Mouse (Mus musculus): ENCODE measurements around the gene Unc13d.
"Not testable (repeated sequence)": the region's sequence is repeated elsewhere in the genome, so short reads cannot be mapped to it uniquely, and the experiment has no call there.

The Unc13d gene

DNA sequence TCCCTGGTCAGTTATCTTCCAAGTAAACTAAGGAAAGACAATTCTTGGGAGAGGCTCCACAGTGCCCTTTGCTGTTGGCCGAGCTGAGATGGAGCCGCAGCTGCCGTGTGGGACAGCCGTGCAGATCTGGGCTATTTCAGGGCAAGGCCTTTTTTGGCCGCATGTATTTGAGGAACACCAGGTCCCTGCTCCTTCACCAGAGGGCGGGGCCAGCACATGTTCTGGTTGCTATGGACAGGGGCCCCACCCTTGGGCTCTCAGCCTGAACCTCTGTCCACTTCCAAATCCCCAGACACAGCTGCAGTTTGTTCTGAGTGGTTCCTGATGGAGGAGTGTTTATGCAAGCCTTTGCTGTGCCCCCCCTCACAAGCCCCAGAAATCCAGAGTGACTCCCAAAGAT, 22.6 kb upstream of the Unc13d start:
- DNase-seq (ENCODE audit: low spot score in 2 of 2): no peak

DNA sequence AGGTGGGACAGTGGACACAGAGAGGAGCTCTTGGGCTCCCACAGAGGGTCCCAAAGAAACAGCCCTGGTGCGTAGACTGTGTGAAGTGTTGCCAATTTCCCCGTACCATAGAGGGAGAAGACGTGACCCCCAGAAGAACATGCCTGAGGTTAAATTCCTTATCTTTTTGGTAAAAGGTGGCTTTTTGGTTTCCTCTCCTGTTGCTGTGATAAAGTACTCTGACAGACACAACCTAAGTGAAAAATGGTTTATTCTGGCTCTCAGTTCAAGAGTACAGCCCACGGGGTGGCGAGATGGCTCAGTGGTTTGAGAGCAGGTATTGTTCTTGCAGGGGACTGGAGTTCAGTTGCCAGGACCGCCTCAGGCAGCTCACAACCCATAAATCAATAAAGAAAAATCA, 21.7 kb upstream of the Unc13d start:
- no peak for DNase-seq (ENCODE audit: low spot score in 2 of 2)

DNA sequence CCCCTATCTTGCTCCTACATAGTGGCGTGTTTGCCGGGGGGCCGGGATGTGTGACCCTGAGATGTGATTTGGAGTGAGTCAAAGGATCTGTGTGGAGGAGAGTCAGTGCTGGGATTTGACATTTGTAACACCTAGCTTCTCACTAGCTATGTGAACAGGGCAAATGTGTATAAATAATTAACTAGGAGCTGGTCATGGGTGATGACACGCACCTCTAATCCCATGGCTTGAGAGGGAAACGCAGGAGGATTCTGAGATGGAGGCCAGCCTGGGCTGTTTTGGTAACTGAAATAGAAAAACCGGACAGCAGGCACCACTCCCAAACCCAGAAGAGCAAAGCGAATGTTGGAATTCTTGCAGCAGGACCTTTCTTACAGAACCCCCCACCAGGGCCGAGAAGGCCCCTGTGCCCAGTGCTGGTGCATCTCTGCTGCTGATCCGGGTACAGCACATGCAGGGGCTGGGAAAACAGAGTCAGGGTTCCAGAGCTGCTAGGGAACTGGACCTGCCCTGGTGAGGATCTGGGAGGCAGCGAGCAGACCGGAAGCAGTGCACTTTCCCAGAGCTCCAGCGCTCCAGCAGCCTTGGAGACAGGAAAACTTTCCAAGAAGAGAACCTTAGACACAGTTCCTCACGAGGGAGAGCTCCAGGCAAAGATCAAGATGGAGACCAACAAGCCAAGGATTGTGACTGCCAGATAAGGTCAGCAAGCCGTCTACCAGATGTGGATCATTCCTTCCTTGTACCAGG, 21.1 kb upstream of the Unc13d start:
- DNase-seq (ENCODE audit: low spot score in 2 of 2): no peak

DNA sequence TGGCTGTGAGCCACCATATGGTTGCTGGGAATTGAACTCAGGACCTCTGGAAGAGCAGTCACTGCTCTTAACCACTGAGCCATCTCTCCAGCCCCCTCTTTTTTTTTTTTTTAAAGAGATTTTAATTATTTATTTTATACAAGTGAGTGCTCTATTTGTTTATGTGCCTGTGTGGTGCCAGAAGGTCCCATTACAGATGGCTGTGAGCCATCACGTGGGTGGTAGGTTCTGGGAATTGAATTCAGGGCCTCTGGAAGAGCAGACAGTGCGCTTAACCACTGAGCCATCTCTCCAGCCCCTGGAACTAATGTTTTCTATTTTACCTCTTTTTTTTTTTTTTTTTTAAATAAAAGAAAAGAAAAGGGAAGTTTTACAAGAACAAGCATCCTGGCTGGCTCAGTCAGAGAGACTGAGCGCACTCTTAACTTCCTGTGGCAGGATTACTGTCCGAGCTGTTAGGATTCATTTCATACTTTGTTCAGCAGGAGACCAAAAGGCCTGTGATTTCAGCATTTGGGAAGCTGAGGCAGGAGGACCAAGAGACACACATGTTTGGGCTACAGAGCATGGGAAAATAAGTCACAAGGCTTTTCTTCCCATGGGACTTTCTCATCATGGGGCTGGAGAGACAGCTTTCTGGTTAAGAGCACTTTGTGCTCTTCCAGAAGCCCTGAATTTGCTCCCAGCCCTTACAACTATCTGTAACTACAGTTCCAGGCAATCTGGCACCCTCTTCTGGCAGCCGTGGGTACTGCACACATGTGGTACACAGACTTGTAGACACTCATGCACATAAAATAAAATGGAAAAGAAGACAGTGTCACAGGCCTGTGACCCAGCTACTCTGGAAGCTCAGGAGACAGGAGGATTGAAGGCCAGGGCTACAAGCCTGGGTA, 18.7 kb upstream of the Unc13d start:
- no peak for DNase-seq (ENCODE audit: low spot score in 2 of 2)

DNA sequence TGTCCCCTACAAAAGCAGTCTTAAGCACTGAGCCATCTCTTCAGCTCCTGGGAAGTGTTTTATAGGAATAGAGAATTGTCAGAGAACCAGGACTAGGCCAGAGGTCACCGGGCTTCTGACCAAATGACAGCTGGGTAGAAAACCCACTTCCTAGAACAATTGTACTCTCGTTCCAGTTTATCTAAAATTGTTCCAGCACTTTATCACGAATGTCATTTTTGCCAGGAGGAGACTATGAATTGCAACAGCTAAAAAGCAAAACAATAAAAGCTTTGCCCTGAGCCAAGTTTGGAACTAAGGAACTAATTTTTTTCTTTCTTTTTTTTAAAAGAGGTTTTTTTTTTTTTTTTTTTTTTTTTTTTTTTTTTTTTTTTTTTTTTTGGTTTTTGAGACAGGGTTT, 17.8 kb upstream of the Unc13d start:
- DNase-seq (ENCODE audit: low spot score in 2 of 2): no peak

DNA sequence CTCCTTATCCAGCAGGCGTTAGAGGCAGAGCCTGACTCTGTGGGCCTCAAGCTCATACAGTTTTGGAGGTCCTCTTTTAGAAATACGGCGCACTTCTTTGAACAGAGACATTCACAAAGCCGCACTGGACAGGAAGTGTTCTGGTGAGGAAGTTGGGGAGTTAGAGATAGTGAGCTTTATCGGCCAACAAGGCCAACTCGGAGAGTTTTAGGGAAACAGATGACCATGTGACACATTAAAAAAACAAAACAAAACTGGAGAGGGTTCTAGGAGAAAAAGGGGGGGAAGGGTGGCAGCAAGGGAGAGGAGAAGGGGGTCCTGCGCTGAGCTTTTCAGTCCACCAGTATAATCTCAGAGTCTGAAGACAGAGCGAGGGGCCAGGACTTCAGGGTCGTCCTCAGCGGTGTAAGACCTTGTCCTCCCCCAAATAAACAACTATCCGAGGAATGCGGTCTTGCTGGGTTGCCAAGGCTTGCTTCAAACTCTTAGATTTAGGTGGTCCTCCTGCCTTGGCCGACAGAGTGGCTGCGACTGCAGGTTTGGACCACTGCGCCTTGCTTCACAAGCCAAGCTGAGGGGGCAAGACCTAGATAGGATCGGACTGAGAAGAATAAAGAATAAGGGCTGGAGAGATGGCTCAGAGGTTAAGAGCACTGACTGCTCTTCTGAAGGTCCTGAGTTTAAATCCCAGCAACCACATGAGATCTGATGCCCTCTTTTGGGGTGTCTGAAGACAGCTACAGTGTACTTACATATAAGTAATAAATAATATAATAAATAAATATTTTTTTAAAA, 16.2 kb upstream of the Unc13d start:
- DNase-seq (ENCODE audit: low spot score in 2 of 2): no peak

DNA sequence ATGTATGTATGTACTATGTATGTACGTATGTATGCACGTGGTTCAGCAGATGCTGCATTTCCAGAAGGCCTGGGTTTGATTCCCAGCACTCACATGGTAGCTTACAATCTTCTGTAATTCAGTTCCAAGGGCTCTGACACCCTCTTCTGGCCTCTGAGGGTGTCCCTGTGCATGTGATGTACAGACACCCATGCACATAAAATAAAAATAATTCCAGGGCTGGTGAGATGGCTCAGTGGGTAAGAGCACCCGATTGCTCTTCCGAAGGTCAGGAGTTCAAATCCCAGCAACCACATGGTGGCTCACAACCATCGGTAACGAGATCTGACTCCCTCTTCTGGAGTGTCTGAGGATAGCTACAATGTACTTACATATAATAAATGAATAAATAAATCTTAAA, 15.2 kb upstream of the Unc13d start:
- DNase-seq (ENCODE audit: low spot score in 2 of 2): not testable (repeated sequence)

DNA sequence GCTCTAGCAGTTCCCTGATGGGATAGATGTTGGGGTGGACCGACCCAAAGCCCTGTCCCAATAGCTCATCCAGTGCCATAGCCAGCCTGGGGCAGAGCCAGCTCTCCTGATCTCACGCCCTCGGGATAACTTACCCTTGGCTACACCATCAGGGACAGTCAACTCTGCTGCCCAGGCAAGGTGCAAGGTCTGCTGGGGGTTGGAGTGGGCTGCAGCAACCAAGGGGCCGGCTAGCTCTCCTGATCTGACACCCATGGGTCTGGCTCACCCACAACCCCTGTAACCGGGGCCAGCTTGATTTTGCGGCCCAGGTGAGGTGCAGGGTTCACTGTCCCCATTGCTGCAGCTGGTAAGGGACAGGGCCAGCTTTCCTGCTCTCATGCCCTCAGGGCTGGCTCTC, 13.8 kb upstream of the Unc13d start:
- no peak for DNase-seq (ENCODE audit: low spot score in 2 of 2)

DNA sequence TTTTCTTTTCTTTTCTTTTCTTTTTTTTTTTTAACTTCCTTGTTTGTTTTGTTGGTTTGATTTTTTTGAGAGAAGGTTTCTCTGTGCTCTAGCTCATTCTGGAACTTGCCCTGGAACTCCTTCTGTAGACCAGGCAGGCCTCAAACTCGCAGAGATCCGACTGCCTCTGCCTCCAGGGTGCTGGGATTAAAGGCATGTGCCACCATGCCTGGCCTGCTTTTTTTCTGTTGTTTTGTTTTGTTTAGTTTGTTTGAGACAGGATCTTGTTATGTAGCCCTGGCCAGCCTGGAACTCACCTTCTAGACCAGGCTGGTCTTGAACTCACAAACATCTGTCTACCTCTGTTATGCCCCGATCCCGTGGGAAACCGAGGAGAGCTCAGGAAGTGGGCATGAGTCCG, 11.8 kb upstream of the Unc13d start:
- no peak for DNase-seq (ENCODE audit: low spot score in 2 of 2)

DNA sequence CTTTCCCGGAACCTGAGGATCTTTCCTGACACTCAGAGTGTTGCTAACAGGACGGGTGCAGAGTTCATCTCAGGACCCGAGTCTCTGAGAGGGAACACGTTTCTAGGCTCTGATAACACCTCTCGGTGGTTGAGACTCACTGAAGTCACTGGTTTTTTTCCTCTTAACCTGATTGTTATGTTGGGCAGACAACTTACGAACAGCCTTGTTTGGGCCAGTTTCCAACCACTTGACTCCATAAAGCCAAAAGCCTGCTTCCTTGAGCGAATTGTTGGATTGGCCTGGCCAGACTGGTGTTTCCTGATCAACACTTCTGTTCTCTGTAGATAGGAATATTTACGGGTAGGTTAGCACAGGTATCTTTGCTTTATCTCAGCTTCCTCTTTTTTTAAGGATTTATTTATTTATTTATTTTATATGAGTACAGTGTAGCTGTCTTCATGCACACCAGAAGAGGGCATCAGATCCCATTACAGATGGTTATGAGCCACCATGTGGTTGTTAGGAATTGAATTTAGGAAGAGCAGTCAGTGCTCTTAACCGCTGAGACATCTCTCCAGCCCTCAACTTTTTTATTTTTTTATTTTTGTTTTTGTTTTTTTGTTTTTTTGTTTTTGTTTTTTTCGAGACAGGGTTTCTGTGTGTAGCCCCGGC, 11.1 kb upstream of the Unc13d start:
- no peak for DNase-seq (ENCODE audit: low spot score in 2 of 2)

DNA sequence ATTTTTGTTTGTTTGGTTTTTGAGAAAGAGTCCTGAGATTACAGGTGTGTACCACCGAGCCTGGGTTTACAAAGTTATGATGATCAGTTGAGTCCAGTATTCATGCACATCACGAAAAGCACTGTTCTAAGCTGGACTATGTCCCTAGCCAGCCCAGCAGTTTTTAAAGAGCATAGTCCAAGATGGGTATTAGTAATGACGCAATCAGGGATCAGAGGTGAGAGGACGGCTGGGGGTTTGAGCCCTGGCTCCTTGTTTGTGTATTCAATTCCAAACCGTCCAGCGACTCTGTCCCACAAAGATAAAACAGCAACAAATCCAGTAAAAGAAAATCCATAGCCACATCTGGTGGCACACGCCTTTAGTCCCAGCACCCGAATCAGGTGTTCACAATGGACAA, 10.4 kb upstream of the Unc13d start:
- no peak for DNase-seq (ENCODE audit: low spot score in 2 of 2)

DNA sequence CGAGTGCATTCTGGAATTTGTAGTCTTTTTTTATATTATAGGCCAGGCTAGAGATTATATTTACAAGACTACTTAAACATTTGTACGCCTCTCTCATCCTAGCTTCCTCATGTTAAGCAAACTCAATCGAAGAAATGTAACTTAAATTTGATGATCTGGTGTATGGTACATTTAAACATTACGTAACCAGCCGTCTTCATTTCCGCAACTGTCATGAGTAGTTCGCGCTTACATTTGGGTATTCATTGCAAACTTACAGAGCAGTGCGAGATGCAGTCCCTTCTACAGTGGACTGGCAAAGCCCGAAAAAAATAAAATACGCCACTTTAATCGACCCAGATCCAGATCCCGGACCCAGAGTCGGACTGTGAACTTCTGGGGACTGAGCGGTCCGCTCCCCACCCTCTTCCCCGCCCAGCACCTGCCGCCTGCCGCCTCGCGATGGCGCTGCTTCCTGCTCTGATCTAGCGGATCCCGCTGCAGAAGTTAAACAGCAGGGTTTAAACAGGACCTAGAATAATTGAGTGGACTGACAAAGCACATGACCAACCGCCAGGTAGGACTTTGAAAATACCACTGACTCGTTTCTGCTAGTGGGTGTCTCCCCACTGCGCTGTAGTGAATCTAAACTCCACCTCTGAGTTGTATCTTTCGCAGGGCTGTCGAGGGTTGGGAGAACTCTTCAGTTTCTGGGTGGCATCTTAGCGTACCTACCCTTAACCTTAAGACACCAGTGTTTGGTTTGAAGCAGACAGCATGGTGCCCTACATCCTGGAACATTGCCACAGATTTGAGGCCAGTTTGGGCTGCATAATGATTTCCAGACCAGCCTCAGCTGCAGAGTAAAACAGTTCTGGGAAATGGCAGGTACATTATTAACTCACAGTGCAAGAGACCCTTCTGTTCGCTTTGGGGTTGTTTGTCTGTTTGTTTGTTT, 9.7 kb upstream of the Unc13d start:
- DNase-seq (ENCODE audit: low spot score in 2 of 2): peak; percentile 84 to 88

DNA sequence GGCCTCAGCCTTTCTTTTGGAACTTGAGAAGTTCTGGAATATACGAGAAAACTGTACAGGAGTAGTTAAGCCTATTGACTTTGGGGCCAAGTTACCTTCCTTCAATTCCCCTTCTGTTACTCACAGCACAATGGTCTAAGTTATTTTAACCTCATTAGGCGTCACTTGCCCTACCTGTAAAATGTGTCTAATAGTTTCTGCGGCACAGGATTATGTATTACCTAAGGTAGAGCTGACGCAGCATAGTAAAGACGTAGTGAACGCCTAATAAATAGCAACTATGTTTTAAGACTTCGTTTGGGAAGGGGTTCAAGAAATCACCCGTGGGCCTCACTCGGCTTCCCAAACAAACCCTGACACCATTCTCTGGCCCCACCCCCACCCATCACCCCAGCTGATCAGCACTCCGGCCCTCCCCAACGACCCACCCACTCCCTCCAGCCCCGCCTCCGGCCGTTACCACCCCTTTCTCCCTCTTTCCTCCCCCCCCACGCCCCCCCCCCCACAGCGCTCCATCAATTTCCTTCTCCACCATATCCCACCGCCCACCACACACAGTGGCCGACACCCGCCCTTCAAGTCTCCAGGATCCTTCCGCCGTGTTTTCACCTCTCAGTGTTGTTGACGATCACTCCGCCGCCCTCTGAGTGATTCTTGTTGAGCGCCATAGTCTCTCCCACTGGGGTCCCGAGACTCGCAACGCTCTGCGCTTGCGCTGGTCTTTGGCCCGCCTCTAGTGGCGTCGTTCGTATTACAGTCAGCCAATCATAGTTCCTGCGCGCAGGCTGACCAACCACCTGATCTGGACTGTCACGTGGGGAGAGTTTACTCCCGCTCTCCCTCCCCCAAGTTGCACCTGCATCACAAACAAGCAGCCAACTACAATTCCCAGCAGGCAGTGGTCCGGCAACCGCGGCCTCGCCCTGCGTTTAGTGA, 8.8 kb upstream of the Unc13d start, which contains the start of gene Wbp2:
TSS of gene Wbp2 (minus strand) at position 738 of the 936 bp plus-strand sequence.
- DNase-seq (ENCODE audit: low spot score in 2 of 2): peak; percentile 95 to 98

DNA sequence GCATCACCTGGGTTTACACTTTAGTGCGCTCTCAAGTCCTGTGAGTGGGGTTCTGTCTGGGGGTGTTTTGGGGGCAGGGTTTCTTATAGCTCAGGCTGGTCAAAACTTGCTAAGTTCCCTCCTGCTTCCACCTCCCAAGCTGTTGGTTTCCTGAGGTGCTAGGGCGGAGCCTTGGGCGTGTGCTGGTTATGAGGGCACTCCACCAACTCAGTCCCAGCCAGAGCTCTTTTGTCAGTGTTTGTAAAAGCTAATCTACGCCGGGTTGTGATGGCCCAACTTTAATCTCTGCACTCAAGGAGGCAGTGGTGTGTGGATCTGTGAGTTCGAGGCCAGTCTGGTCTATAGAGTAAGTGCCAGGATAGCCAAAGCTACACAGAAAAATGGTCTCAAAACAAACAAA, 6.4 kb upstream of the Unc13d start:
- no peak for DNase-seq (ENCODE audit: low spot score in 2 of 2)

DNA sequence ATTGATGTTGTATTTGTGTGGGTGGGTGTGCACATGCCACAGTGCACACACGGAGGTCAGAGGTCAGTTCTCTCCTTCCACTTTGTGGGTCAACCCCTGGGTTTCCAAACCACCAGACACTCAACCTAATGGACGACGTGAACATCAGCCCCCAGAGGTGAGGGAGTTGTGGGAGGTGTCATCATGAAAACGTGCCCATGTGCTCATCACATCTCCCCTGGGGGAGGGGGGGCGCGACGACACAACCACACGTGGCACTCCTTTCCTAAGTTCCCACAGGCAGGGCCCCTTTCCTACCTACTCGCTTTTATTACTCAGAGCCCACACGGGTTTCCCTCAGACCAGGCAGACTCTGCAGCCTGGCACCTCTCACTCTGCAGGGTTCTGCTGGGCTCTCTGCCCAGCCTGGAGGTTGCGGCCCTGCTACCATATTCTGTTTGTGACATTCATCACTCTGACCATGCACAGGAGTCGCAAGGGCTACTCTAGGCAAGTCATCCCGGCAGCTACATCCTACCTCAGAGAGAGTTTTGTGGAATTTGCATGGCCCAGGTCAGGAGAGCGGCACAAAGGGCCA, 5.4 kb upstream of the Unc13d start:
- DNase-seq (ENCODE audit: low spot score in 2 of 2): no peak

DNA sequence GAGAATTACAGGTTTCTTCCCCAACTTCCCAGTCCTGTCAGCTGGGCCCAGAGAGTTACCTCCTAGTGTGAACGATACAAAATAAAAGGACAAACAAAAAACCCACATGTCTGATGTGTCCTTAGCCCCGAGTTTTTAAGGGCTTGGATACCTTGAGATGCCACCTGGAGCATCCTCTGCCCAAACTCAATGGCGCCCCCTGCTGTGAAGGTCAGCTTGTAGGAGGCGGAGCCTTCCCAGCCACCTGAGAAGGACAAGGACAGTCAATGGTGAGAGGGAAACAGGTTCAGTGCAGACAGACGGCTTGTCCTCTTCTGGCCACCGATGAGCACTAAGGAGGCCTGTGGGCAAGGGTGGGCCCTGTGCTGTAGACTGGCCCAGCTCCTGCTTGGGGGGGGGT, 3.3 kb upstream of the Unc13d start:
- DNase-seq (ENCODE audit: low spot score in 2 of 2): peak; percentile 61 to 89

DNA sequence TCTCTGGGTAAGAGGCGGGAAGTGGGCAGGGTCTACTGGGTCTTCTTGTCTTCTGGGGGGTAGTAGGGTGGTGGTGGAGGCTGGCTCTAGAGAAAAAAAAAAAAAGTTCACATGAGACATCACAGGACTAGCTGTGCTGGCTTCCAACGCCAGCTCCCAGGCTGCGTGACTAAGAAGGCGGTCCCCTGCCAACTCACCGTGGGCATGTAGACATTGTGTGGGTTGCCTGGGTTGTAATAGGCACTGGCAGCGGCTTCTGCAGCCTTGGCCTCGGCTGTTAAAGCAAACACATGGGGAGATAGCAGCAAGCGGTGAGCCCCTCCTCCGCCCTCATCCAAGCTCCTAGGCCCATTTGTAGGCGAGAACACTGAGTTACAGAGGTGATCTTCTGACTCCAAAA, 1.8 kb upstream of the Unc13d start:
- no peak for DNase-seq (ENCODE audit: low spot score in 2 of 2)

DNA sequence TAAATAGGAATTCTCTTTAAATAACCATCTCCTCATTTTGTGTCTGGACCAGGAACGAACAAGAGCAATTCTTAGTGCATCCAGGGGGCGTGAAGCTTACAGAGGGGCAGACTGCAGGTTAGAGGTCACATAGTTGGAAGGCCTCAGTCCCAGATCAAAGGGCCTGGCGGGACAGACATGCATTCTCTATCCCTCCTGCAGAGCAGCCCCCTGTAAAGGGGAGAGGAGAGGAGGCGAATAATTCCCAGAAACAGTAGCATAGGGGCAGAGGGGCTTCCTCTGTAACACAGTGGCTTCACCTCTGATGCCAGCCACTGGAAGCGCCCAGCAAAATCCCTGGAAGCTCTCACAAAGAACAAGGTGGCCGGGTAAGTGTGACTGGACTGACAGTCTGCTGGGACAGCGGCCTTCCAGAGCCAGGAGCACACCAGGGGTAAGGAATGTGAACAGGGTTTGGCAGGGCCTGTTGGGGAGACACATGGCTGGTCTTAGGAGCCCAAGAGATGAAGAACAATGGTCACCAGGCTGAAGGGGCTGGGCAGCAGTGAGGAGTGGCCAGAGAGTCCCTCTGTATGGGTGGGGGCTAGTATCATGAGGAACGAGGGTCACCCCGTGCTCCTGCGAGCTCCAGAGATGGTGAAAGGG, 1.0 kb upstream of the Unc13d start:
- peak in 1 of 2 experiments; percentile 29 for DNase-seq (ENCODE audit: low spot score in 2 of 2)

DNA sequence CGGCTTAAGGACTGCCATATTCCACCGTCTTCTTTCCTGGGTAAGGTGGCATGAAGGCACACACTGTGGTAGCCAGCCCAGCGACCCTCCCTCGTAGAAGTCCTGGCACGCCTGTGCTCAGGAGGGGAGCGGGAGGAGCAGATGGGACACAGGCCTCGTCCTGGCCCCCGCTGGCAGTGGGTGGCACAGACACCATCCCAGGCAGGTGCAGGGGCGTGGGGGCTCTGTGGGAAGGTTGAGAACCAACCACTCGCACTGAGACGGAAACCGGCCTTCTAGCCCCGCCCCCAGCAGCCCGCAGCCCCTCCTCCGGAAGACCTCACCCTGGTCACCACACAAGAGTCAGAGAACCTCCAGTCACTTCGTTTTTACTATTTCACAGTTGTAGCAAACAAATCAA, 460 bp upstream of the Unc13d start:
- peak; percentile 90 to 92 for DNase-seq (ENCODE audit: low spot score in 2 of 2)

All from thymus, postnatal 10 days (tissue).